Mouse (Mus musculus): ENCODE data around the gene Hspg2.

Gene Hspg2

DNA sequence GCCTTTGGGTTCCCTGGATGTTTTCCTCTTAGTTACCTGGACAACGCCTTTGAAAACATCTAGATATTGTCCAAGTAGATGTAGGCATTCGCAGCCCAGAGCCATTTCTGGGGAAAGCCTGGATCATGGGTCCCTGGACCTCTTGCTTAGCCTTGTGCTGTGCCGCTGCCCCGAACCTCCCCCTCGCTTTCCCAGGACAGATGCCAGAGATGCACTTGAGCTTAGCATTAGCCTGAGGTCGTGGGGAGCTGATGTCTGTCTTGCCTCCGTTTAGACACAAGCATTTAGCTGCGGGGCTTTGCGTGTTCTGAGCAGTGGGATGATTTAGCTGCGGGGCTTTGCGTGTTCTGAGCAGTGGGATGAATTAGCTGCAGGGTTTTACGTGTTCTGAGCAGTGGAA lies 31.6 kb downstream of the Hspg2 start:
- no peak for DNase-seq (ENCODE audit: low read depth, low spot score)

- no peak for DNase-seq (ENCODE audit: low read depth, low spot score)
Observed at GRCm38 (mm10) chr4:137500953-137501352, 32.4 kb downstream of the Hspg2 start.

GRCm38 (mm10) chr4:137502183-137502582 lies 33.6 kb downstream of the Hspg2 start:
- DNase-seq (ENCODE audit: low read depth, low spot score), result peak; percentile 3

DNA sequence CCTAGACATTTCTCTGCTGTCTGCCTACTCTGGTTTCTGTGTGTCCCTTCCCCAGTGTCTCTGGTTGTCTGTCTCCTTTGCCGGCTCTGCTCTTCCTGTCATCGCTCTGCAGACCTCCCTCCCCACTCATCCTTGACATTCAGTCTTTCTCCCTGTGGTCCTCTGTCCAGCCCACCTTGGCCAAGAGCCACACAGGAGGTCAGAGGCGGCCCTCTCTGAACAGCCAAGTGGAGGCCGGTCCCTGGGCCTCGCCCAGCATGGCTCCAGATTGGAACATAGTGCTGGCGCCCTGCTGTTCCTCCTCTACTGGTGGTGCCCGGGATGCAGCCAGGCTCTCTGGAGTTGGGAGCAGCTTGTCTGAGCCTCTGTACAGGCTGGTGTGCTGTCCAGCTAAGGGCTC lies 34.2 kb downstream of the Hspg2 start:
- no peak for DNase-seq (ENCODE audit: low read depth, low spot score)

DNA sequence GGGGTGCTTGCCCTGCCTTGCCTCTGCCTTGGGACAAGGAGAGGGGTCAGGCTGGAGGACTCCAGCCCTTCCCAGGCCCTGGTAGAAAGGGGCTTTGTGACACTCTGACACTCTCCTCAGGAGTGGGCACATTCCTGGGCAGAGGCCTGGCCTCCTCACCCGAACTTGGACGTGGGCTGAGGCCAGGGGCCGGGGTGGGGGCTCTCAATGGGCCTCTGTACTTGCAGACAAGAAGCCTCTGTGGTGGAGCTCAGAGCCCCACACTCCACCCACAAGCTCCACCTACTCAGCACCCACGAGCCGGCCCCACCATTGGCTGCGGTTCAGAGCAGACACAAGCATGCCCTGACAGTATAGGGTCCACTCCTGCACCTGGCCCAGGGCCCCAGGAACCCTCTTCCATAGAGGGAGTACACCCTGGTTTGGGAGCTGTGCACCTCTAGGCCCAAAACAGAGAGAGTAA lies 35.0 kb downstream of the Hspg2 start:
- DNase-seq (ENCODE audit: low read depth, low spot score), result no peak

DNA sequence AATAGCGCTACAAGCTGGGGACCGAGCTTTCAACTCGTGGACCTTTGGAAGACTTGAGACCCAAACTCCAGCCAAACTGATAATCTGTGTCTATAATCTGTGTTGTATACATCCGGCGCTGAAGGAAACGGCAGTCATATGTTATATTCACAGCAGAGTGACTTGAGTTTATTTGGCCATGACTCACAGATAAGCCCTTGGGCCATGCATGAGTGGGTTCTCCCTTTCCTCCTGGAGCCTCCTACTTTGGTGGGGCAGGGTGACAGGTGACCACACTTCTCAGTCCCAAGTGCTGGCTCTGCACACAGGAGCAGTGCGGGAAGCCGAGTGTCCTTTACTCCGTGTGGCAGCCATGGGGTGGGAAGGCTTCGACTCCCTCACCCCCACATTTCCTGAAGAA lies 38.1 kb downstream of the Hspg2 start:
- DNase-seq (ENCODE audit: low read depth, low spot score), result no peak

GRCm38 (mm10) chr4:137509528-137509927 lies 41.0 kb downstream of the Hspg2 start:
- no peak for DNase-seq (ENCODE audit: low read depth, low spot score)

GRCm38 (mm10) chr4:137510021-137510696 lies 41.6 kb downstream of the Hspg2 start:
- DNase-seq (ENCODE audit: low read depth, low spot score), result no peak

GRCm38 (mm10) chr4:137512897-137513296 lies 44.3 kb downstream of the Hspg2 start:
- no peak for DNase-seq (ENCODE audit: low read depth, low spot score)

DNA sequence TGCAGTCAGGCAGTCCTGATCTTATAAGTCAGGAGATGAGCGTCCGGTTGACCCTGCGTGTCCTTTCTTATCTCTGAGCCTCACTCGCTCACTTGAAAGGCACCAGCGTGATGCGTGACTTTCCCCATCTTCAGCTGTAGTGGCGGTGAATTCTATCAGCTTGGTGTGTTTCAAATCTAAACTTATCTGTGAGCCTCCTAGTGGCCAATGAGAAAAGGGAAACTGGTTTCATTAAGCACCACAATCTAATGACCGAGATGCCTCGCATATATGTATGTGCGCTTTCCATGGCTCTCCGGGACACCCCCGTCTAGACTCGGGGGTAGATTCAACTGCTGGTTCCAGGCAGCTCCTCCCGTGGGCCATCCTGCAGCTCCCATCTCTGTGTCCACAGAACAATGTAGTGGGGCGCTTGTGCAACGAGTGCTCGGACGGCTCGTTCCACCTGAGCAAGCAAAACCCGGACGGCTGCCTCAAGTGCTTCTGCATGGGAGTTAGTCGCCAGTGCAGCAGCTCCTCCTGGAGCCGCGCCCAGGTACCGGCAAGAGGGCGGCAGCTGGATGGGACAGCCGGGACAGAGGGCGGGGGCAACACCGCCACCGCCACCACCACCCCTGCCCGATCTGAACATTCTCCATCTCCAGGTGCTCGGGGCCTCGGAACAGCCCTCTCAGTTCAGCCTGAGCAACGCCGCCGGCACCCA lies 49.6 kb downstream of the Hspg2 start:
- no peak for DNase-seq (ENCODE audit: low read depth, low spot score)

DNA sequence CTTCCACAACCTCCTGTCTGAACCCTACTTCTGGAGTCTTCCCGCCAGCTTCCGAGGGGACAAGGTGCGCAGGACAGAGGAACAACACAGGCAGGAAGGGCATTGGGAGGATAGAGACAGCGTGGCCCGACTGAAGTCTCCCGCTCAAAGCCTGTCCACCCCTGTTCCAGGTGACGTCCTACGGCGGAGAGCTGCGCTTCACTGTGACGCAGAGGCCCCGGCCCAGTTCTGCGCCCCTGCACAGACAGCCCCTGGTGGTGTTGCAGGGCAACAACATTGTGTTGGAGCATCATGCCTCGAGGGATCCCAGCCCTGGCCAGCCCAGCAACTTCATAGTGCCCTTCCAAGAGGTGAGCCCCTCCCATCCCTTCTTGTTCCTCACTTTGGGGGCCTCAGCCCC lies 50.2 kb downstream of the Hspg2 start:
- DNase-seq (ENCODE audit: low read depth, low spot score), result no peak

DNA sequence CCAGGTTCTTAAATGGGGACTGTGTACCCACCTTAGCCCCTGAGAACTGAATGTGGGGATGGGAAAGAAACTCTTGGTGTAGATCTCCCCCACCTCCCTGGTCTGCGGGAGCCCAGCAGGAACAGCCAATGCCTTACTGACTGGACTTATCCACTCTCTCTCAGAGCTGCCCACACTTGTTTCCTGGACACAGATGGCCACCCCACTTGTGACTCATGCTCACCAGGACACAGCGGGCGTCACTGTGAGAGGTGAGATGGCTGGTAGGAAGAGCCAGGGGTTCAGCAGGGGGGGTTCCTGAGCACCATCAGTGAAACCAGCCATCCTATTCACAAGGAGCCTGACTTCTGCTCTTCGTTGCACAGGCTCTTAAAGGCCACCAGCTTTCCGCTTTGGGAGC lies 51.8 kb downstream of the Hspg2 start:
- DNase-seq (ENCODE audit: low read depth, low spot score), result no peak

DNA sequence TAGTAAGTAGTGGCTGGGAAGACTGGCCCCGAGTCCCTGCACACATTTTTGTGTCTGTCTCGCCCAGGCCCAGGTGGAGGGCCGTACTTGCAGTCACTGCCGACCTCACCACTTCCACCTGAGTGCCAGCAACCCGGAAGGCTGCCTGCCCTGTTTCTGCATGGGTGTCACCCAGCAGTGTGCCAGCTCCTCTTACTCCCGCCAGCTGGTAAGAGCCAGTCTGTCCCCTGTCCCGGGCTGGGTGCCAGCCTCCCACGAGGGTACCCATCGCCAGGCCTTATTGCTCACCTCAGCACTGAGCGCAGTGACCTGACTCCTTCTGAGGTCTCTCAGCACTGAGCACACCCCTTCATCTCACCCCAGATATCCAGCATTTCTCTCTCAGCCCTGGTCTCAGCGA lies 53.4 kb downstream of the Hspg2 start:
- DNase-seq (ENCODE audit: low read depth, low spot score), result no peak

DNA sequence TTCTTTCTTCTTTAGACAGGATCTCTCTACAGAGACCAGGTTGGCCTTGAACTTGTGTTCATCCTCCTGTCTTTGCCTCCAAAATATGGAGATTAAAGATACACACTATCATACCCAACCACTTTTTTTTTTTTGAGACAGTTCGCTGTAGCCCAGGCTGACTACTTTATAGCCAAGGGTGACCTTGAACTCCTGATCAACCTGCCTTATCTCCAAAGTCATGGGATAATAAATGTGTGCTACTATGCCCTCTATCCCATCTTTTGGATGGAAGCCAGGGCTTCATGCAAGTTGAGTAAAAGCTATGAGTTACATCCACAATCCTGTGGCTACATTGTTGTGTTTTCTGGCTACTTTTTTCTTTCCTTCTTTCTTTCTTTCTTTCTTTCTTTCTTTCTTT lies 56.9 kb downstream of the Hspg2 start:
- DNase-seq (ENCODE audit: low read depth, low spot score), result no peak

DNA sequence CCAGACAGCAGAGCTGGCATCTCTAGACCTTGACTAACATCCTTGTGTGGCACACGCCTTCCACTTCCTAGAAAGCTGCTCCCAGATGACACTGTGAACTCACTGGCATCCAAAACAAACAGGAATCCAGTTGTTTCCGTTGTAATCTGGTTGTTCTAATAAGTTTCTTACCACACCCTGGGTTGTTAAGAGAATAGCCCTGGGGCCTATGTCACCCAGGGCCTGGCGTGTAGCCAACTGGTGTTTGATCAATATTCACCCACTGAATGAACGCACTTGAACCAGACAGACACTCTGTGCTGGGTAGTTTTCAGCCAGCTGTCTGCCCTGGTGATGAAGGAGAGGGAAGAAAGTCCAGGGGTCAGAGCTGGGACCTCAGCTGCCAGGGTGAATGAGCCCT lies 58.8 kb downstream of the Hspg2 start:
- no peak for DNase-seq (ENCODE audit: low read depth, low spot score)

GRCm38 (mm10) chr4:137527872-137528271 lies 59.3 kb downstream of the Hspg2 start:
- no peak for DNase-seq (ENCODE audit: low read depth, low spot score)

- no peak for DNase-seq (ENCODE audit: low read depth, low spot score)
Observed at GRCm38 (mm10) chr4:137540356-137540755, 71.8 kb downstream of the Hspg2 start.

DNA sequence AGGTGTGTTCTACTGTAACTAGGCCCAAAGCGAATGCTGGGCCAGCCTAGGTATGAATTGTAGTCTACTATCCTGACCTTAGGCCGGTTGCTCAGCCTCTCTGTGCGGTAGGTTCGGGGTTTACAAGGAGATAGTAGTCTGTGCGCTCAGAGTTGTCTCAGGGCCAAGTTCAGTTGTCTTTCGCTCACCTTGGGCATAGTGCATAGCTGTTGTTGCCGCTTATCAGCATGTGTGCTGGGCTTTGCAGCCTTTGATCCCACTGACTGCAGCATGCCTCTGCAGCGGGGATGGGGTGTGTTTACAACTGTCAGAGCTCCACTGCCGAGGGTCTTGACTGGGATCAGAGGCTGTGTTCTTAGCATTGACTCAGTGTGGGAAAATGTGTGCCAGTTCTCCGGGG lies 74.4 kb downstream of the Hspg2 start:
- DNase-seq (ENCODE audit: low read depth, low spot score), result no peak

DNA sequence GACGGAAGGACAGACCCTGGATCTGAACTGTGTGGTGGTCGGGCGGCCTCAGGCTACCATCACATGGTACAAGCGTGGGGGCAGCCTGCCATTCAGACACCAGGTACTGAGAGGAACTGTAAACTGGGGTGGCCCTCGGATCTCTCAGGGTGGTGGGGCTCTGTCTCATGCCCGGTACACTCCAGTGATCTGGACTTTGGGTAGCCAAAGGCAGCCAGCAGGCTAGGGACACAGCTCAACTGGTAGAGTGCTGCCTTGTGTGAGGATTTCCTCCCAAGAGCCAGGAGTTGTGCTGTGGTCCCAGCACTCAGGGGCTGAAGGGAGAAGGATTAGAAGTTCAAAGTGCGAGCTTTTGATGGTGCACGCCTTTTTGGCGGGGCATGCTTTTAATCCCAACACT lies 77.0 kb downstream of the Hspg2 start:
- no peak for DNase-seq (ENCODE audit: low read depth, low spot score)

DNA sequence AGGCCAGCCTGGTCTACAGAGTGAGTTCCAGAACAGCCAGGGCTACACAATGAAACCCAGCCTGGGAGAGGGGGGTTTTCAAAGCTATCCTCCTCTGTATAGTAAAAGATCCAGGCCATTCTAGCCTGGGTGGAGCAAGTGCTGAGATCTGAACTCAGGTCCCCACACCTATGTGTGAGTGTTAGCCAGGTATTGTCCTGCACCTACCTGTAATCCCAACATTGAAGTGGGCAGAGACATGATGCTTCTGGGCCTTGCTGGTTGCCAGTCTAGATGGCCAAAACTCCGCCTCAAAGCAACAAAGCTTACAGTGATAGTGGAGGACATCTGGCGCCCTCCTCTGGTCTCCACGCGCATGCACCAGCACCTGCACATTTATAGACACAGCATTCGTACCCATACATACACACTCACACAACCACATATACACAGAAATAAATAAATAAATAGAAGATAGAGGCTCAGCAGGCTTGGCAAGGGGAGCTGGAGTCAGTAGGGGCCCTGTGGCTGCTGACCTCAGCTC lies 77.5 kb downstream of the Hspg2 start:
- DNase-seq (ENCODE audit: low read depth, low spot score), result peak; percentile 27

- no peak for DNase-seq (ENCODE audit: low read depth, low spot score)
Observed at GRCm38 (mm10) chr4:137553466-137553865, 84.9 kb downstream of the Hspg2 start.

DNA sequence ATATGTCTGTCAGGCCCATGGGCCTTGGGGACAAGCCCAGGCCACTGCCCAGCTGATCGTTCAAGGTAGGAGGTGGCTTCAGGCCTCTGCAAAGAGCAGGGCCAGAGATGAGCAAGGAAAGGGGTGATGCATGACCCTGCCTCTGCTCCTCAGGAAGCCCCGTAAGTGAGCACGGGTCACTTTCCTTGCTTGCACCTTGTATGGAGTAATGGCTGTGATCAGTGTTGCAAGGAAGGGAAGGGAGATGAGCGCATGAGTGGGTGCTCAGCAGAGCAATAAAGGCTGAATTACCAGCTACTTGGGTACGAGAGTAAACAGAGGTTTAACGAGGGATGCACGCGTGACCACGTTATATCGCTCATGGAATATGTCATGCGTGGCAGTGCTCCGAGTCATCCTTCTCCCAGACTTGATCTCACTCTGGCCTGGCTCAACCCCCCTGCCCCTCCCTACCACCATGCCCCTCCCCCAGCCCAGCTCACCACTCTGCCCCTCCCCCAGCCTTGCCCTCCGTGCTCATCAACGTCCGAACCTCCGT lies 88.2 kb downstream of the Hspg2 start:
- no peak for DNase-seq (ENCODE audit: low read depth, low spot score)

DNA sequence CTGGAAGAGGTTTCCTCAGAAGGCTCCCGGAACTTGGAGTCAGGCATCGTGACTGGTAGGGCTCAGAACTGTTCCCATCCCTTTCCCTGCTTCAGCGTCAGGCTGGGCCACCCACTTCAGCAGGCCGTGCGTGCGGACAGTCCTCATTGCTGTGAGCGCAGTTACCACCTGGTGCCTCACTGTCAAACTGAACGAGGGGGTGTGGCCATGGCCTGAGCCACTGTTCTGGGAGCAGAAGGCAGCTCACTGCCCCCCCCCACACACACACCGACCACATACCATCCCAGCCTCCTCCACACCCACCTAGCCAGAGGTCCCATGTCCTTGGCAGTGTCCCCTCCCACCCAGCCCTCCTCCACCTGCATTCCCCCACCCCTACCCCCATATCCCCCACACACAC lies 101.3 kb downstream of the Hspg2 start:
- DNase-seq (ENCODE audit: low read depth, low spot score), result no peak
